Mouse (Mus musculus): ENCODE results near the gene 4930469K13Rik.

GRCm38 (mm10) chr11:33928658-33929057 is 169.7 kb downstream of the 4930469K13Rik start:
- peak; percentile 14; the same call in 1 of the 2 replicates for TF ChIP-seq CTCF (IDR thresholded peaks at IDR 0.05; ENCODE audit: control insufficient read depth, insufficient read depth, insufficient replicate concordance, low read depth, low read length)
- no peak for TF ChIP-seq POLR2A (IDR thresholded peaks at IDR 0.05; ENCODE audit: control insufficient read depth, low read depth, low read length)
